Mouse (Mus musculus) left cerebral cortex, postnatal 25 days (tissue): ENCODE data around the gene Tspan12. TPM values are rescaled to one million over a fixed set of nuclear protein-coding genes. Genes with fewer than 3 reads are reported as not detected.
A peak's percentile ranks its signal among the peaks of the same experiment; 100 is the strongest.
"Not testable (repeated sequence)": the region's sequence is repeated elsewhere in the genome, so short reads cannot be mapped to it uniquely, and the experiment has no call there.

Experiments
- DNase-seq, 2 experiments: peaks; one replicate each; pipeline ENCODE4 v3.0.0; 2022; ENCODE audit warnings: low spot score in 2 of 2, mixed read lengths in 1 of 2
- intact Hi-C: fragments of 180-260 bp; cut with DNase I; formaldehyde crosslinking; loops from one replicate; pipeline ENCODE4 v1.15.1; 2025
- total RNA-seq, 2 experiments: library from RNA; stranded (reverse); gene quantifications; 2 replicates each; pipeline ENCODE4 v1.2.3; 2021

Gene Tspan12
- total RNA-seq, result 10 to 100 TPM; 22.8 to 24.8 TPM

- no peak for DNase-seq
- intact Hi-C loops, result loop anchor here (2.0 to 5.0 kb wide), 2 partner anchors 55 to 96 kb away; partner anchors contain the start of gene Ing3
Observed at GRCm38 (mm10) chr6:21852344-21852785, at the start of gene Tspan12. Tspan12 (minus strand) TSS chr6:21852515.

GRCm38 (mm10) chr6:21894451-21894850 lies 42.1 kb upstream of the Tspan12 start:
- intact Hi-C loops, result no loop called here
- DNase-seq, result peak; percentile 9 to 11

- DNase-seq, result no peak
- intact Hi-C loops, result no loop called here
Observed at GRCm38 (mm10) chr6:21889101-21889500, 36.8 kb upstream of the Tspan12 start.

GRCm38 (mm10) chr6:21887971-21888370 lies 35.7 kb upstream of the Tspan12 start:
- DNase-seq, intact Hi-C loops: not testable (repeated sequence)

GRCm38 (mm10) chr6:21879496-21879895 lies 27.2 kb upstream of the Tspan12 start:
- DNase-seq, result no peak
- intact Hi-C loops, result no loop called here

- DNase-seq, result no peak
- intact Hi-C loops, result no loop called here
Observed at GRCm38 (mm10) chr6:21867310-21867709, 15.0 kb upstream of the Tspan12 start.

GRCm38 (mm10) chr6:21864179-21864578 lies 11.9 kb upstream of the Tspan12 start:
- intact Hi-C loops, result no loop called here
- no peak for DNase-seq

GRCm38 (mm10) chr6:21863561-21863960 lies 11.2 kb upstream of the Tspan12 start:
- DNase-seq, result no peak
- intact Hi-C loops, result no loop called here

- intact Hi-C loops, result no loop called here
Observed at GRCm38 (mm10) chr6:21861316-21861715, 9.0 kb upstream of the Tspan12 start.

GRCm38 (mm10) chr6:21857843-21858242 lies 5.5 kb upstream of the Tspan12 start:
- intact Hi-C loops, result no loop called here
- DNase-seq, result no peak

More at GRCm38 (mm10) chr6:21861316-21861715, 9.0 kb upstream of the Tspan12 start:
- DNase-seq, result no peak

GRCm38 (mm10) chr6:21855921-21856320 lies 3.6 kb upstream of the Tspan12 start:
- no peak for DNase-seq
- intact Hi-C loops, result no loop called here

GRCm38 (mm10) chr6:21853342-21853741 lies 1.0 kb upstream of the Tspan12 start:
- intact Hi-C loops, result loop anchor here (2.0 to 5.0 kb wide), 2 partner anchors 56 to 95 kb away; partner anchors contain the start of gene Ing3
- no peak for DNase-seq

- peak; percentile 50 to 66 for DNase-seq
- intact Hi-C loops, result loop anchor here (2.0 to 5.0 kb wide), 2 partner anchors 54 to 97 kb away; partner anchors contain the start of gene Ing3
Observed at GRCm38 (mm10) chr6:21851596-21852343, 545 bp downstream of the Tspan12 start.

- intact Hi-C loops, result loop anchor here (5.0 kb wide), 1 partner anchor 54 kb away; no protein-coding TSS in a partner anchor
Observed at GRCm38 (mm10) chr6:21851346-21851595, 1.0 kb downstream of the Tspan12 start.

GRCm38 (mm10) chr6:21850526-21851345 lies 1.6 kb downstream of the Tspan12 start:
- no peak for DNase-seq
- intact Hi-C loops, result loop anchor here (5.0 kb wide), 1 partner anchor 53 kb away; no protein-coding TSS in a partner anchor

More at GRCm38 (mm10) chr6:21851346-21851595, 1.0 kb downstream of the Tspan12 start:
- DNase-seq, result no peak

- intact Hi-C loops, result no loop called here
- DNase-seq, result no peak
Observed at GRCm38 (mm10) chr6:21848808-21849207, 3.5 kb downstream of the Tspan12 start.

- peak in 1 of 2 experiments; percentile 14 for DNase-seq
- intact Hi-C loops, result no loop called here
Observed at GRCm38 (mm10) chr6:21839976-21840775, 12.1 kb downstream of the Tspan12 start.

GRCm38 (mm10) chr6:21839244-21839814 lies 13.0 kb downstream of the Tspan12 start:
- DNase-seq, result no peak
- intact Hi-C loops, result no loop called here

- intact Hi-C loops, result no loop called here
- DNase-seq, result no peak
Observed at GRCm38 (mm10) chr6:21833531-21833930, 18.8 kb downstream of the Tspan12 start.
